Mouse (Mus musculus): ENCODE results near the gene Stx7. TPM values are rescaled to one million over a fixed set of nuclear protein-coding genes. Genes with fewer than 3 reads are reported as not detected.

The Stx7 gene
- polyA plus RNA-seq, 1 experiment, result 146 TPM

GRCm38 (mm10) chr10:24160349-24160748 lies 11.2 kb downstream of the Stx7 start:
- 92% methylated on average over 7 of the region's 7 CpGs for WGBS
- Histone ChIP-seq H3K27ac (ENCODE audit: insufficient read depth, low read length) (no peak overlapping the region), H3K4me3 (replicated peaks; ENCODE audit: insufficient read depth, low read depth, low read length) (no peak overlapping the region), H3K27me3 (ENCODE audit: control insufficient read depth, insufficient read depth, low read length) (no peaks in the 10 kb centered on the region), H3K4me1 (ENCODE audit: control insufficient read depth, insufficient read depth, low read length) (peaks cover 7% of the 10 kb centered on the region)
- DNase-seq, result no peak
- TF ChIP-seq CTCF (IDR thresholded peaks at IDR 0.05; ENCODE audit: borderline replicate concordance, insufficient read depth, low read depth, low read length) (no peak), POLR2A (IDR thresholded peaks at IDR 0.05; ENCODE audit: borderline replicate concordance, insufficient read depth, low read length) (no peak)

GRCm38 (mm10) chr10:24164137-24164908 lies 15.2 kb downstream of the Stx7 start:
- peak; percentile 31 to 44 for DNase-seq
- 21% methylated on average over 11 of the region's 11 CpGs for WGBS
- TF ChIP-seq POLR2A (IDR thresholded peaks at IDR 0.05; ENCODE audit: borderline replicate concordance, insufficient read depth, low read length) (no peak), CTCF (IDR thresholded peaks at IDR 0.05; ENCODE audit: borderline replicate concordance, insufficient read depth, low read depth, low read length) (no peak)
- H3K4me1 ChIP-seq (ENCODE audit: control insufficient read depth, insufficient read depth, low read length), result peaks cover 19% of the 10 kb centered on the region
- no peaks in the 10 kb centered on the region for H3K27me3 ChIP-seq (ENCODE audit: control insufficient read depth, insufficient read depth, low read length)
- H3K27ac ChIP-seq (ENCODE audit: insufficient read depth, low read length), result no peak overlapping the region
- no peak overlapping the region for H3K4me3 ChIP-seq (replicated peaks; ENCODE audit: insufficient read depth, low read depth, low read length)

GRCm38 (mm10) chr10:24164909-24165304 lies 15.8 kb downstream of the Stx7 start:
- 83% methylated on average over 6 of the region's 6 CpGs for WGBS
- Histone ChIP-seq H3K27me3 (ENCODE audit: control insufficient read depth, insufficient read depth, low read length) (no peaks in the 10 kb centered on the region), H3K27ac (ENCODE audit: insufficient read depth, low read length) (no peak overlapping the region), H3K4me1 (ENCODE audit: control insufficient read depth, insufficient read depth, low read length) (peaks cover 19% of the 10 kb centered on the region), H3K4me3 (replicated peaks; ENCODE audit: insufficient read depth, low read depth, low read length) (no peak overlapping the region)
- DNase-seq, result no peak
- TF ChIP-seq POLR2A (IDR thresholded peaks at IDR 0.05; ENCODE audit: borderline replicate concordance, insufficient read depth, low read length) (no peak), CTCF (IDR thresholded peaks at IDR 0.05; ENCODE audit: borderline replicate concordance, insufficient read depth, low read depth, low read length) (no peak)

- WGBS, result 9% methylated on average over 1 of the region's 1 CpGs
- DNase-seq, result no peak
- H3K27ac ChIP-seq (ENCODE audit: insufficient read depth, low read length), result no peak overlapping the region
- no peak overlapping the region for H3K4me3 ChIP-seq (replicated peaks; ENCODE audit: insufficient read depth, low read depth, low read length)
- TF ChIP-seq CTCF (IDR thresholded peaks at IDR 0.05; ENCODE audit: borderline replicate concordance, insufficient read depth, low read depth, low read length) (no peak), POLR2A (IDR thresholded peaks at IDR 0.05; ENCODE audit: borderline replicate concordance, insufficient read depth, low read length) (no peak)
- peaks cover 19% of the 10 kb centered on the region for H3K4me1 ChIP-seq (ENCODE audit: control insufficient read depth, insufficient read depth, low read length)
- no peaks in the 10 kb centered on the region for H3K27me3 ChIP-seq (ENCODE audit: control insufficient read depth, insufficient read depth, low read length)
Observed at GRCm38 (mm10) chr10:24165526-24166055, 16.5 kb downstream of the Stx7 start.

GRCm38 (mm10) chr10:24167978-24168583 lies 19.0 kb downstream of the Stx7 start:
- Histone ChIP-seq H3K27ac (ENCODE audit: insufficient read depth, low read length) (no peak overlapping the region), H3K4me3 (replicated peaks; ENCODE audit: insufficient read depth, low read depth, low read length) (no peak overlapping the region), H3K4me1 (ENCODE audit: control insufficient read depth, insufficient read depth, low read length) (peaks cover 19% of the 10 kb centered on the region), H3K27me3 (ENCODE audit: control insufficient read depth, insufficient read depth, low read length) (no peaks in the 10 kb centered on the region)
- no peak for DNase-seq
- 71% methylated on average over 11 of the region's 11 CpGs for WGBS
- no peak for TF ChIP-seq CTCF (IDR thresholded peaks at IDR 0.05; ENCODE audit: borderline replicate concordance, insufficient read depth, low read depth, low read length)
- TF ChIP-seq POLR2A (IDR thresholded peaks at IDR 0.05; ENCODE audit: borderline replicate concordance, insufficient read depth, low read length), result no peak

GRCm38 (mm10) chr10:24168854-24169253 lies 19.8 kb downstream of the Stx7 start:
- 91% methylated on average over 1 of the region's 1 CpGs for WGBS
- no peak overlapping the region for H3K4me3 ChIP-seq (replicated peaks; ENCODE audit: insufficient read depth, low read depth, low read length)
- H3K27me3 ChIP-seq (ENCODE audit: control insufficient read depth, insufficient read depth, low read length), result no peaks in the 10 kb centered on the region
- no peak for DNase-seq
- peaks cover 19% of the 10 kb centered on the region for H3K4me1 ChIP-seq (ENCODE audit: control insufficient read depth, insufficient read depth, low read length)
- H3K27ac ChIP-seq (ENCODE audit: insufficient read depth, low read length), result no peak overlapping the region
- no peak for TF ChIP-seq CTCF (IDR thresholded peaks at IDR 0.05; ENCODE audit: borderline replicate concordance, insufficient read depth, low read depth, low read length)
- no peak for TF ChIP-seq POLR2A (IDR thresholded peaks at IDR 0.05; ENCODE audit: borderline replicate concordance, insufficient read depth, low read length)

GRCm38 (mm10) chr10:24171906-24172459 lies 22.9 kb downstream of the Stx7 start:
- DNase-seq, result no peak
- peaks cover 4% of the 10 kb centered on the region for H3K4me1 ChIP-seq (ENCODE audit: control insufficient read depth, insufficient read depth, low read length)
- no peaks in the 10 kb centered on the region for H3K27me3 ChIP-seq (ENCODE audit: control insufficient read depth, insufficient read depth, low read length)
- 89% methylated on average over 4 of the region's 4 CpGs for WGBS
- TF ChIP-seq POLR2A (IDR thresholded peaks at IDR 0.05; ENCODE audit: borderline replicate concordance, insufficient read depth, low read length) (no peak), CTCF (IDR thresholded peaks at IDR 0.05; ENCODE audit: borderline replicate concordance, insufficient read depth, low read depth, low read length) (no peak)
- H3K4me3 ChIP-seq (replicated peaks; ENCODE audit: insufficient read depth, low read depth, low read length), result no peak overlapping the region
- H3K27ac ChIP-seq (ENCODE audit: insufficient read depth, low read length), result no peak overlapping the region
